Mouse (Mus musculus) embryonic facial prominence, embryonic 13.5 days (tissue): Measurements from ENCODE around the gene Tmem91. TPM values are rescaled to one million over a fixed set of nuclear protein-coding genes. Genes with fewer than 3 reads are reported as not detected.
A peak's percentile ranks its signal among the peaks of the same experiment; 100 is the strongest.
"Not testable (repeated sequence)": the region's sequence is repeated elsewhere in the genome, so short reads cannot be mapped to it uniquely, and the experiment has no call there.

Source experiments
- ATAC-seq: fragments of 200-750 bp; cut with Nextera tagmentation; 2 replicates; pipeline ENCODE4 v1.8.0; 2017; ENCODE audit warnings: low read depth; ENCODE audit not compliant: insufficient number of reproducible peaks, insufficient read depth, low FRiP score, low TSS enrichment
- H3K27ac ChIP-seq: fragments of 300-500 bp; sonication (generic); 2 replicates; pipeline ENCODE4 v1.5.1; 2015; ENCODE audit warnings: moderate library complexity, mild to moderate bottlenecking, inconsistent platforms
- H3K27me3 ChIP-seq: fragments of 300-500 bp; sonication (generic); 2 replicates; pipeline ENCODE4 v1.6.1; 2015; ENCODE audit warnings: mild to moderate bottlenecking, inconsistent platforms
- H3K36me3 ChIP-seq: fragments of 300-500 bp; sonication (generic); 2 replicates; pipeline ENCODE4 v1.6.1; 2015; ENCODE audit warnings: mild to moderate bottlenecking, inconsistent platforms
- H3K4me1 ChIP-seq: fragments of 300-500 bp; sonication (generic); 2 replicates; pipeline ENCODE4 v1.6.1; 2015; ENCODE audit warnings: inconsistent platforms
- H3K4me2 ChIP-seq: fragments of 300-500 bp; sonication (generic); 2 replicates; pipeline ENCODE4 v1.6.1; 2015; ENCODE audit warnings: moderate library complexity, mild to moderate bottlenecking, inconsistent platforms
- H3K4me3 ChIP-seq: fragments of 300-500 bp; sonication (generic); 2 replicates; pipeline ENCODE4 v1.5.1; 2015; ENCODE audit warnings: mild to moderate bottlenecking, inconsistent platforms
- H3K9ac ChIP-seq: fragments of 300-500 bp; sonication (generic); 2 replicates; pipeline ENCODE4 v1.6.1; 2015; ENCODE audit warnings: mild to moderate bottlenecking, inconsistent platforms
- H3K9me3 ChIP-seq: fragments of 300-500 bp; sonication (generic); 2 replicates; pipeline ENCODE4 v1.6.1; 2016; ENCODE audit warnings: inconsistent platforms
- WGBS: fragments of 180-500 bp; shearing (Covaris S2); methylation state at CpG from one replicate; pipeline ENCODE4 v1.1.7; 2015; ENCODE audit warnings: mixed read lengths; 5-methylcytosine and 5-hydroxymethylcytosine counted together
- polyA plus RNA-seq: library from polyadenylated mRNA; unstranded; fragments of >200 nt; fragmentation: Nextera tagmentation; extraction: Ambion mirVana; gene quantifications from 2 replicates; pipeline ENCODE4 v1.2.1, GENCODE M21; 2015

The Tmem91 gene
- 3.4 and 3.8 TPM in 2 replicates for polyA plus RNA-seq

DNA sequence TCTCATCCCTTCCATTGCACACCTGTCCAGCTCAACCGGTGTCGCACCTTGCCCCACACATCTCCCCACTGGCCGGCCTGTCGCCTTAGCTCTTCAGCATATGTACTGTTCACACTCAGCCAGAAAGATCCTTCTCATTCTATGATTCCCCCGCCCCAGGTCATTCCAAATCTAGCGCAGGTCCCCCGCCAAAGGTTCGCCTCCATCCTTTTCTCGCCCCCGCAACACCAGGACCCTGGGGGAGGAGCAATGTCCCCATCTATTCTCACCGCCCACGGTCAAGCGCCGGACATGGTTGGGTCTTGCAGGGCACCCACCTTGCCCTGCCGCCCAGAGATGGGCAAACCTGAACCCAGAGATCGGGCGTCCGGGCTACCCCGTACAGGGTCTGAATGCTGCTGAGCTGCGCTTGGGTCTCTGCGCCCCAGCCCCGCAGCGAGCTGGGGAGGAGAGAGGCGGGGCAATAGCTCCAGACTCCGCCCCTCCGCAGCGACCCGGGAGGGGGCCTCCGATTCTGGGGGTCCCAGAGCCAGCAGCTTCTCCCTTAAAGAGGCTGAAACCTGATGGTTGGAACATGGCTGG is at the start of gene Tmem91:
Tmem91 (minus strand) TSS at position 448 of the 582 bp plus-strand sequence.
- Histone ChIP-seq H3K4me1 (peaks cover 16% of the 10 kb centered on the region), H3K4me2 (peak within 1 kb of the TSS; percentile 65), H3K27ac (no peak within 1 kb of the TSS), H3K9ac (peak within 1 kb of the TSS; percentile 66), H3K36me3 (peaks cover under 1% of the 10 kb centered on the region; the same call in 1 of the 2 replicates), H3K9me3 (no peaks in the 10 kb centered on the region), H3K4me3 (peak within 1 kb of the TSS; percentile 37), H3K27me3 (peaks cover 57% of the 10 kb centered on the region)
- ATAC-seq = no peak
- 3% methylated on average over 29 of the region's 29 CpGs for WGBS

GRCm38 (mm10) chr7:25721776-25722175 is 46.8 kb upstream of the Tmem91 start:
- ATAC-seq, H3K9me3 ChIP-seq, H3K9ac ChIP-seq, H3K27me3 ChIP-seq, H3K4me2 ChIP-seq, H3K27ac ChIP-seq, H3K4me3 ChIP-seq: not testable (repeated sequence)
- H3K4me1 ChIP-seq = peaks cover 17% of the 10 kb centered on the region
- H3K36me3 ChIP-seq = peaks cover 64% of the 10 kb centered on the region

GRCm38 (mm10) chr7:25720760-25721159 is 45.8 kb upstream of the Tmem91 start:
- no peak overlapping the region for H3K4me2 ChIP-seq
- 92% methylated on average over 5 of the region's 5 CpGs for WGBS
- no peak for ATAC-seq
- H3K27ac ChIP-seq = no peak overlapping the region
- peaks cover 17% of the 10 kb centered on the region for H3K4me1 ChIP-seq
- H3K36me3 ChIP-seq = peaks cover 62% of the 10 kb centered on the region
- no peak overlapping the region for H3K4me3 ChIP-seq
- H3K9ac ChIP-seq = no peak overlapping the region
- no peaks in the 10 kb centered on the region for H3K27me3 ChIP-seq
- no peaks in the 10 kb centered on the region for H3K9me3 ChIP-seq

- no peak overlapping the region for H3K9ac ChIP-seq
- H3K27me3 ChIP-seq = no peaks in the 10 kb centered on the region
- no peak for ATAC-seq
- no peak overlapping the region for H3K4me3 ChIP-seq
- no peaks in the 10 kb centered on the region for H3K9me3 ChIP-seq
- peak overlapping the region; percentile 80 for H3K4me2 ChIP-seq
- H3K36me3 ChIP-seq = peaks cover 62% of the 10 kb centered on the region
- WGBS = 61% methylated on average over 10 of the region's 10 CpGs
- H3K4me1 ChIP-seq = peaks cover 17% of the 10 kb centered on the region
- H3K27ac ChIP-seq = peak overlapping the region; percentile 80
These were observed 45.0 kb upstream of the Tmem91 start for GRCm38 (mm10) chr7:25719761-25720610.

DNA sequence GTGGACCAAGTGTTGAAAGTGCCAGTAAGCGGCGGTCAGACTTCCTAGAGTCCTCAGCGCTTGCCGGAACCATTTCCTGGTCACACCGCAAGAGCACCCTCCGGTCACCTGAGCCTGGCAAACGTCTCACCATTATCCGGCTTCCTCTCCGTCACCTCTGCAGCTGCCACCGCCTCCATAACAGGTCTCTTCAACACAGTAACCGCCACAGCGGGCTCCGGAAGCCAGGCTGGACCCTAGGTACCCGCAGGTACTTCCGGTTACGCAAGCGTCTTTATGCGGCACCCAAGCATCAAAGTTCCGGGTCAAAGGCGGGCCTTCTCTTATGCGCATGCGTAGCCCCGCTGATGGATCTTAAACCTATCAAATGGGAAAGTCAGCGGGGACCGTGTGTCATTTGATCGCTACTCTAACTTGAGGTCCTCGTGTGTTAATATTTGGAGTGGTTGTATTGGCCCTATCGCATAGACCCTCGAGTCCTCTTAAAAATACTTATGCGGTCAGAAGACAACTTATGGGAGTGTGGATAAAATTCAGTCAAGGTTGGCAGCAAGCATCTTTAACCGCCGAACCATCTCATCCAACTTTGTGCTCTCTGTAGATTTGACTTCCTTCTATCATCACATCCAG is 43.9 kb upstream of the Tmem91 start, which contains the start of gene Ccdc97:
Ccdc97 (minus strand) TSS at position 301 of the 630 bp plus-strand sequence.
- WGBS = 4% methylated on average over 32 of the region's 32 CpGs
- ATAC-seq = peak; percentile 57
- H3K9ac ChIP-seq = peak within 1 kb of the TSS; percentile 78
- H3K9me3 ChIP-seq = no peaks in the 10 kb centered on the region
- H3K4me3 ChIP-seq = peak within 1 kb of the TSS; percentile 83
- peak within 1 kb of the TSS; percentile 80 for H3K4me2 ChIP-seq
- H3K27me3 ChIP-seq = no peaks in the 10 kb centered on the region
- H3K27ac ChIP-seq = peak within 1 kb of the TSS; percentile 80
- peaks cover 62% of the 10 kb centered on the region for H3K36me3 ChIP-seq
- H3K4me1 ChIP-seq = peaks cover 17% of the 10 kb centered on the region

- Histone ChIP-seq H3K4me3 (peak overlapping the region; percentile 83), H3K36me3 (peaks cover 62% of the 10 kb centered on the region), H3K9me3 (no peaks in the 10 kb centered on the region), H3K27ac (no peak overlapping the region), H3K9ac (no peak overlapping the region), H3K4me1 (peaks cover 21% of the 10 kb centered on the region), H3K4me2 (peak overlapping the region; percentile 80), H3K27me3 (no peaks in the 10 kb centered on the region)
- WGBS = 87% methylated on average over 3 of the region's 3 CpGs
- no peak for ATAC-seq
These were observed 42.5 kb upstream of the Tmem91 start for GRCm38 (mm10) chr7:25717478-25717877.

- Histone ChIP-seq H3K27me3 (no peaks in the 10 kb centered on the region), H3K9me3 (no peaks in the 10 kb centered on the region), H3K4me3 (no peak overlapping the region), H3K9ac (no peak overlapping the region), H3K27ac (no peak overlapping the region), H3K4me1 (peaks cover 38% of the 10 kb centered on the region), H3K4me2 (no peak overlapping the region), H3K36me3 (peaks cover 52% of the 10 kb centered on the region)
- no peak for ATAC-seq
- 96% methylated on average over 22 of the region's 22 CpGs for WGBS
These were observed 40.8 kb upstream of the Tmem91 start for GRCm38 (mm10) chr7:25715731-25716271.

DNA sequence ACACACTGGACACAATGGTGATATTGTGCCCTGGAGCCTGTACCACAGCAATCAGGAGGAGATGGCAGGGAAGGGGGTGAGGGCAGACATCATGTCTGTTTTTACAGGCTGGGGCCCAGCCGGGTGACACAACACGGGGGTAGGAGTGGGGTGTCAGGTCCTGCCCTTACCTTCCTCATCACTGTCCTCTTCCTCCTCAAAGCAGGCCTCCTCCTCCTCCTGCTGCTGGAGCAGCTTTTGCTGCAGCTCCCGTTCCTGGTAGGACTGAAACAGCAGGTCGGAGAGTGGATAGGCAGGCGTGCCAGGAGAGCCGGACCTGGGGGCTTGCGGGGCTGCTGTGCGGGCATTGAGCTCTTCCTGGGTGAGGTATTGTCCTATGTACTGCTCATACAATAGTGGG is 39.6 kb upstream of the Tmem91 start:
- no peak overlapping the region for H3K4me2 ChIP-seq
- peaks cover 45% of the 10 kb centered on the region for H3K36me3 ChIP-seq
- H3K27me3 ChIP-seq = no peaks in the 10 kb centered on the region
- WGBS = 89% methylated on average over 8 of the region's 8 CpGs
- H3K27ac ChIP-seq = no peak overlapping the region
- peaks cover 47% of the 10 kb centered on the region for H3K4me1 ChIP-seq
- H3K9me3 ChIP-seq = no peaks in the 10 kb centered on the region
- no peak overlapping the region for H3K4me3 ChIP-seq
- ATAC-seq = no peak
- H3K9ac ChIP-seq = no peak overlapping the region

DNA sequence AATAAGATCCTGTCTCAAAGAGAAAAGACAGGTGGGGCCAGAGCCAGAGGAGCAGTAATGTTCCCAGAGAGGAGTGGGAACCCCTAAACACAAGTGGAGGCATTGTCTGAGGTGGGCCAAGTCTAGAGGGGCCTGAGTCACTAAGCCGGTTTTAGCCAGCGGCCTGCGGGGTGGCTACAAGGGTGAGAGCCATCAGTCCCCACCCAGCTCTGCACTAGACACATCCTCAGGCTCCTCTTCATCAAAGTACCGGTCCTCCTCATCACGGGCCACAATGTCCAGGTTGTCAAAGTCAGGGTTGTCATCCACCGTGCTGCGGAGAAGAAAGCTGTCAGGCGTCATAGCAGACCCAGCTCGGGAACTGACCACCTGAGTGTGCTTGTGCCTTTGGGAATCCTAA is 37.8 kb upstream of the Tmem91 start:
- Histone ChIP-seq H3K4me3 (no peak overlapping the region), H3K4me1 (peaks cover 47% of the 10 kb centered on the region), H3K27ac (peak overlapping the region; percentile 74; the same call in 1 of the 2 replicates), H3K27me3 (no peaks in the 10 kb centered on the region), H3K36me3 (peaks cover 45% of the 10 kb centered on the region), H3K9me3 (no peaks in the 10 kb centered on the region), H3K9ac (no peak overlapping the region), H3K4me2 (no peak overlapping the region)
- no peak for ATAC-seq
- WGBS = 90% methylated on average over 9 of the region's 9 CpGs

DNA sequence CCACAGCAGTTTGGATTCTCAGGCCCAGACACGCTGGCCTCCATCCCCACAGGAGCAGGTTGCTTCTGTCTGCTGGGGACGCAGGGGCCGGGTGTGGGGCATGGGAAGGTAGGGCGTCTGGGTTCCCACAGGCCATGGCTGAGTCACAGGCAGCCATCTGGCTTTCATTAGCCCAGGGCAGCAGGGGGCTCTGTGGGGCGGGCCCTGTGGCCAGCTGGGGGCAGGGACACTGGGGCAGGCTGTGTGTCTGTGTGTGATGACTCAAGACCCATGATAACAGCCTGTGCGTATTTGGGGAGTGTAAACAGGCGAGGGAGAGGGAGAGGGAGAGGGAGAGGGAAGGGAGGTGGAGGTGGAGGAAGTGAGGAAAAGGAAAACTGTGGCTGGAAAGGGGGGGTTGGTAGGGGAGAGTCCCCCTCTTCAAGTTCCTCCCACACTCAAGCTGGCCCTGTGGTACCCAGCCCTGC is 36.8 kb upstream of the Tmem91 start:
- no peaks in the 10 kb centered on the region for H3K27me3 ChIP-seq
- H3K9me3 ChIP-seq = no peaks in the 10 kb centered on the region
- no peak overlapping the region; the same call in 1 of the 2 replicates for H3K4me2 ChIP-seq
- no peak overlapping the region for H3K4me3 ChIP-seq
- peak overlapping the region; percentile 74 for H3K27ac ChIP-seq
- WGBS = 15% methylated on average over 7 of the region's 7 CpGs
- 0 out of 2 replicates have a peak overlapping the region, but pooled peaks have one; percentile 54 for H3K9ac ChIP-seq
- peaks cover 45% of the 10 kb centered on the region for H3K36me3 ChIP-seq
- peak; percentile 32; the same call in 1 of the 2 replicates for ATAC-seq
- peaks cover 46% of the 10 kb centered on the region for H3K4me1 ChIP-seq

GRCm38 (mm10) chr7:25711165-25711564 is 36.2 kb upstream of the Tmem91 start:
- H3K4me2 ChIP-seq = peak overlapping the region; percentile 37; the same call in 1 of the 2 replicates
- 62% methylated on average over 5 of the region's 5 CpGs for WGBS
- no peak for ATAC-seq

More at GRCm38 (mm10) chr7:25711165-25711564, 36.2 kb upstream of the Tmem91 start:
- H3K36me3 ChIP-seq = peaks cover 42% of the 10 kb centered on the region
- no peaks in the 10 kb centered on the region for H3K27me3 ChIP-seq
- 0 out of 2 replicates have a peak overlapping the region, but pooled peaks have one; percentile 64 for H3K9ac ChIP-seq
- no peaks in the 10 kb centered on the region for H3K9me3 ChIP-seq
- peaks cover 46% of the 10 kb centered on the region for H3K4me1 ChIP-seq
- H3K27ac ChIP-seq = peak overlapping the region; percentile 74
- H3K4me3 ChIP-seq = no peak overlapping the region
